Mouse (Mus musculus): Measurements from ENCODE around the gene Nhej1.
A peak's percentile ranks its signal among the peaks of the same experiment; 100 is the strongest.

Gene Nhej1

DNA sequence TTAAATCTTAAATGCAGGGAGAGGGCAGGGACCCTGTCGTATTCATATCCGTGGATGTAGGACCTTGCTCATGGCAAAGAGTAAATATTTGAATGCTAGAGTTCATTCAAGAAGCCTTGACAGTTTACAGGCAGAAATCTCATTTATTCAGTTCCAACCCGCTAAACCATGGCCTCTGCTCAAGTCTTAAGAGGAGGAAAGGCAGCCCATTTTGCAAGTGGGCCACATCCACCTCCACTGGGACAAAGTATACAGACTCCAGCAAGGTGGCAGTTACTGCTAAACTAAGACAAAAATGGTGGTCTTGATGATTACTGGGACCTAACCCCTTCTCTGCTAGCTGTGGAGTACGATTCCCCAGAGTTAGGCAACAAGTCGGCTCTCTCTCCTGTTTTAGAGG, 418 bp upstream of the Nhej1 start:
- DNase-seq (ENCODE audit: low spot score) = no peak

- DNase-seq (ENCODE audit: low spot score) = no peak
Observed at GRCm38 (mm10) chr1:75122211-75122610, 2.8 kb downstream of the Nhej1 start.

GRCm38 (mm10) chr1:75052091-75052490, 72.9 kb downstream of the Nhej1 start:
- no peak for DNase-seq (ENCODE audit: low spot score)

- DNase-seq (ENCODE audit: low spot score) = no peak
Observed at GRCm38 (mm10) chr1:75051428-75051827, 73.6 kb downstream of the Nhej1 start.

GRCm38 (mm10) chr1:75048571-75048970, 76.4 kb downstream of the Nhej1 start:
- no peak for DNase-seq (ENCODE audit: low spot score)

DNA sequence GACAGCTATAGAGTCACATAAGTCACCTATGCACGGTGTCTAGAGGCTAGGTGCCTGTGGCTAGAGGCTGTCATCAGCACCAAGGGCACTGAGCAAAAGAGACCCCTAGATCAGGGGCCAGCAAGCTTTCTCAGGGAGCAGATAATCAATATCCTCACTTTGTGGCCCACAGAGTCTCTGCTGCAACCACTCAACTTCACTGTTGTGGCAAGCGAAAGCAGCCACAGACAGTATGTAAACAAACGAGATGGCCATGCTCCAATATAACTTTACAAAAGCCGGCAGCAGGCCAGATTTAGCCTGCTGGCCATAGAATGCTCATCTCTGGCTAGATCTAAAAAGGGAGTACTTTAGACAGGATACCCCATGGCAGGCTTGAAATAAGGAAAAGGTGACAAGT, 77.0 kb downstream of the Nhej1 start:
- DNase-seq (ENCODE audit: low spot score) = no peak

- DNase-seq (ENCODE audit: low spot score) = no peak
Observed at GRCm38 (mm10) chr1:75040429-75040828, 84.6 kb downstream of the Nhej1 start.

GRCm38 (mm10) chr1:75032041-75032440, 93.0 kb downstream of the Nhej1 start:
- no peak for DNase-seq (ENCODE audit: low spot score)

- DNase-seq (ENCODE audit: low spot score) = no peak
Observed at GRCm38 (mm10) chr1:75027061-75027779, 97.8 kb downstream of the Nhej1 start.

DNA sequence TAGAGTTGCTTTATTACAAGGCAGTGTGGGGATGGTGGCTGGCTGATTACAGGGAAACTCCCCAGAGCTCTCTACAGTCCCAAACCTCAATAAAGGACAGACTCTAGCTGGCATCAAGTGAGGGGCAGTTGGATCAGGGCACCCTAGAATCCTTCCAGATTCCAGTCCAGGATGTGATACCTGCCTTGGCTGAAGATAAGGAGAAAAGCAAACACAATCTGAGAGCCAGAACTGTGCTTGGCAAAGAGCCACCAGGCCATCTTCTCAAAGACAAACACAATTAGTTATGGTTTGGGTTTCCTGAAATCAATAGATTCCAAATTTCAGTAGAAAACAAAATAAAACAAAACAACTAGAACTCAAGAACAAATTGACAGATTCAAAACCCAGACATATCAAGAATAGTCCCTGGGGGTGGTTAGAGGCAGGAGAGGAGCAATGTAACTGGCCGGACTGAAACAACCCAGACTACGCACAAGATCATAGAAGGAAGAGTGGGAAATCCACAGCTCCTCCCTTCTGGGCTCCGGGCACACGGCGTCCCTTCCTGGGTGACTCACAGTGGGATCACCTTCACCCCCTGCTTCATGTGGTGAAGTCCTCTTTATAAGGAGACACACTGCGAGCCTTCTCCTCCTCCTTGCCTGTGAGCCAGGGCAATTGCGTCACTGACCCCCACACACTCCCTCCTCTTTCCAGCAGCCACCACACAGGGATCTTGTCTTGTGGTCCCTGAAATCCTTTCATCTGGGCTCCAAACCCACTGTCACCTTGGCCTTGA, 100.4 kb downstream of the Nhej1 start:
- peak; percentile 43 for DNase-seq (ENCODE audit: low spot score)

GRCm38 (mm10) chr1:75022216-75022615, 102.8 kb downstream of the Nhej1 start:
- DNase-seq (ENCODE audit: low spot score) = no peak

DNA sequence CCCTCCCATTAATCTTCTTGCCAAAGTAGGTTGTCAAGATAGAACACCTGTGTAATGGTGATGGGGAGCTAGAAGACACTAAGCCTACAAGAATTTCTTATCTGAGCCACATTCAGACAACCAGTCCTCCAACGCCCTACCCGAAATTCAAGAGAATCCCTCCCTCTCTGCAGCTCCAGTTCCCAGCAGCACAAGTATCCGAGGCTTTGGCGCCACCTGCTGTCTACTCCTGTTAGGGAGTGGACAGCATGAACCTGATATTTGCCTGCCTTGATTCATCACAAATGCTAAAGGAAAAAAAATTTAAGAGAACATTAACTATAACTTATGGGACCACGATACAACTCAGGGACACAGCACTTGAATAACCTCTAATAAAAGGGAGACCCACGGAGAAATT, 108.2 kb downstream of the Nhej1 start:
- peak; percentile 90 for DNase-seq (ENCODE audit: low spot score)

DNA sequence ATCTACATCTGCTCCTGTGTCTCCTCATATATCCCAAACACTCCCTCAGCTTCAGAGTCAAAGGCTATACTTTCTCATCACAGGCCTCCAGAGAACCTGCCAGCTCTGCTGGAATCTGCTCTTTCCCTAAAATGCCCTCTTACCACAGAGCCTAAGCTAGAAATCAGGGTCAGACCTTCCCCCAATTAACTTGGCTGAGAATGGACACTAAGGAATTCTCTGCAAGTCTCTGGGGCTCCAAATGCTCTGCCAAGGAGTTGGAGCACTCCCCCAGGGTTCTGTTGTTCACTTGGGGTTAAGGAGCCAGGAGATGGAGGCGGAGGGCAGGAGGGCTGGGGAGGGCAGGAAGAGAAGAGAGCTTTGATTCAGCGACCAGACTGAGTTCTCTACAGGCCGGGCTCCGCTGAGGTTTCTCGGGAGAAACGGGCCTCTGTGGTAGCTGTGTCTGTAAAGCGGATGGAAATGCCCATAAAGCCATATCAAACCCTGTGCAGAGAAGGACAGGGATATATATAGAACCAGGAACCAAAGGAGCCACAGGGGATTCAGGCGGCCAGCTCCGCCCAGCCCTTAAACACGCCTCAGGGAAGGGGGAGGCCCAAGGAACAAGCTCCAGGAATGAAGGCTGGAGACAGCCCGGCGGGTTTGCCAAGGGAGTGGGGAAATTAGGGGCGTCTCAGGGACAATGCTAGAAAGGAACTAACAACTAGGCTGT, 109.3 kb downstream of the Nhej1 start:
- peak; percentile 16 for DNase-seq (ENCODE audit: low spot score)

- no peak for DNase-seq (ENCODE audit: low spot score)
Observed at GRCm38 (mm10) chr1:75014210-75014845, 110.7 kb downstream of the Nhej1 start.

GRCm38 (mm10) chr1:75010817-75011216, 114.2 kb downstream of the Nhej1 start:
- no peak for DNase-seq (ENCODE audit: low spot score)

GRCm38 (mm10) chr1:75010203-75010602, 114.8 kb downstream of the Nhej1 start:
- DNase-seq (ENCODE audit: low spot score) = no peak

- DNase-seq (ENCODE audit: low spot score) = no peak
Observed at GRCm38 (mm10) chr1:75006016-75006415, 119.0 kb downstream of the Nhej1 start.

DNA sequence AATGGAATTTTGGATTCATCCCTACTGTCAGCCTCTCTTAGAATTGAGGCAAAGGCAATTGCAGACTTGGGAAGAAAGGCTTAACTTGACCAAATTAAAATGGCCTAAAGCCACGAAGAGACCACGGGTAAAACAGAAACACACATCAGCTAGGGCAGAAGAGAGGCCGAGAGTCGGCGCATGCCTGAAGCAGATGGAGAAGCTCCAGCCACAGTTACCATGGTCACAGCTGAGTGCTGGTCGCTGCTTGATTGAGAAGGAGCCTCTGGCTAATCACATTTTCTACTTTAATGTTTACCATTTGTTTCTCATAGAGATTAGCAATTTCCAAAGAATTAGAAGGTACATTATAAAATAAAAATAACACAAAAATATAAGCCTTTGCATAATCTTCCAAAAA, 123.8 kb downstream of the Nhej1 start:
- DNase-seq (ENCODE audit: low spot score) = no peak

DNA sequence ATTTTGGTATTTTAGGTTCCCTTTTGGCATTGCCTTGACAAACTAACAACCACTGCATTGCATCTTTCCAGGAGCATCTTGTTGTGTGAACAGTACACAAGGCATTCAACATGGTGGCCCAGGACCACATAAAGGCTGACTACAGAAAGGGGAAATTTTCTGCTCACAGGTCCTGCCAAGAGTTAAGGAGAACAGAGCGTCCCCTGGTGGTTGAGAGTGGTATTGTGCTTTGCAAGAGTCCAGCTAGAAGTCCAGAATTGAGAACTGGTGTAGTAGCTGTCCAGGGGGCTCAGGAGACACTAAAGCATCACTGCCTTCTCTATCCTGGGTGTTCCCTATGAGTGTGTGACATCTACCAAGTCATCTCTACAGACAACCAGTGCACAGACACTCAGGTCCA, 124.5 kb downstream of the Nhej1 start:
- DNase-seq (ENCODE audit: low spot score) = peak; percentile 47

- no peak for DNase-seq (ENCODE audit: low spot score)
Observed at GRCm38 (mm10) chr1:74999173-74999572, 125.8 kb downstream of the Nhej1 start.

DNA sequence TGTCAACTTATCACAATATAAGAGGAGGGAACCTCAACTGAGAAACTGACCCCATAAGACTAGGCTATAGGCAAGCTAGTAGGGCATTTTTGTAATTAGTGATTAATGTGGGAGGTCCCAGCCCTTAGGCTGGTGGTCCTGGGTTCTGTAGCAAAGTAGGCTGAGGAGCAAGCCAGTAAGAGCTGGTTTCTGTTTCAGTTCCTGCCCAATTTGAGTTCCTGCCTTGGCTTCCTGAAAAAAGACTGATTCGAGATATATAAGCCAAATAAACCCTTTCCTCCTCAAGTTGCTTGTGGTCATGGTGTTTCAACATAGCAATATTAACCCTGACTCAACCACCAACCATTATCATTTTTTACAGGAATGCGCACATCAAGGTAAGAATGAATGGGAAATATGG, 127.8 kb downstream of the Nhej1 start:
- DNase-seq (ENCODE audit: low spot score) = no peak

DNA sequence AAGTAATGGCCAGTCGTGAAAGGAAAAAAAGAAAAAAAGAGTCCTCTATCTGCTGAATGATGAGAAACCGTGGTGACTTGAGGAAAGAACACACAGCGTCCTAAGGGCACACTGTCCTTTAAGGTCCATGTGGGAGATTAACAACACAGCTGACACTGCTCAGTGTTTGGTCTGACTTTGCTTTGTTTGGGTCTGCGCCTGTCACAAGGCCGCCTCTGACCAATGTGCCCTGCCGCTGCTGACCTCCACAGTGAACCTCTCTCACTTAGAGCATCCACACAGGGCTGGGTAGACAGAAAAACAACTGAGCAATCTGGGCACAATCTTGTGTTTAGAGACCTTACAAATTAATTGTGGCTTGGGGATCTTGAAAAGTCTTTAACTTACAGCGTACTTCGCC, 148.0 kb downstream of the Nhej1 start:
- DNase-seq (ENCODE audit: low spot score) = no peak

Data from urinary bladder, postnatal 14 days (tissue).